Mouse (Mus musculus): ENCODE measurements around the gene Psmb3.

DNA sequence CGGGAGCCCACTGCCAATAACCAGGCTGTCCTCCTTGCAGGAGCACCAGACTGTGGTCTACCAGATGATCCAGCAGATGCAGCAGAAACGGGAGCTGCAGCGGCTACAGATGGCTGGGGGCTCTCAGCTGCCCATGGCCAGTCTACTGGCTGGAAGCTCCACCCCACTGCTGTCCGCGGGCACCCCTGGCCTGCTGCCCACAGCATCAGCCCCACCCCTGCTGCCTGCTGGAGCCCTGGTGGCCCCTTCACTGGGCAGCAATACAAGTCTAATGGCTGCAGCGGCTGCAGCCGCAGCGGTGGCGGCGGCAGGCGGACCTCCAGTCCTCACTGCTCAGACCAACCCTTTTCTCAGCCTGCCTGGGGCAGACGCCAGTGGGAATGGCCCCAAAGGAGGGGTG is 22.8 kb upstream of the Psmb3 start:
- TF ChIP-seq CTCF (conservative IDR thresholded peaks at IDR 0.05; ENCODE audit: low read length) (no peak), POU5F1 (IDR thresholded peaks at IDR 0.05; ENCODE audit: borderline replicate concordance, low read length) (no peak), NANOG (IDR thresholded peaks at IDR 0.05; ENCODE audit: borderline replicate concordance, low read length) (no peak)
